Mouse (Mus musculus) heart, adult 18-20 months (tissue): ENCODE measurements around the gene Irf7. TPM values are rescaled to one million over a fixed set of nuclear protein-coding genes. Genes with fewer than 3 reads are reported as not detected.
"Not testable (repeated sequence)": the region's sequence is repeated elsewhere in the genome, so short reads cannot be mapped to it uniquely, and the experiment has no call there.

Source experiments
- DNase-seq, 2 experiments: peaks; one replicate each; pipeline ENCODE4 v3.0.0; 2021 to 2022; ENCODE audit warnings: mixed read lengths in 1 of 2
- total RNA-seq, 2 experiments: library from RNA; stranded (reverse); gene quantifications; 2 replicates each; pipeline ENCODE4 v1.2.3; 2021

The Irf7 gene
- total RNA-seq, 2 experiments from 2014 or later, result 2.3 to 3.1 TPM

GRCm38 (mm10) chr7:141276546-141276945, 10.3 kb upstream of the Irf7 start, which contains the start of gene Cdhr5:
Cdhr5 (minus strand) TSS chr7:141276786.
- no peak for DNase-seq

GRCm38 (mm10) chr7:141275356-141275755, 9.1 kb upstream of the Irf7 start:
- DNase-seq, result no peak

GRCm38 (mm10) chr7:141270631-141271030, 4.3 kb upstream of the Irf7 start:
- DNase-seq, result no peak

GRCm38 (mm10) chr7:141269273-141269545, 2.9 kb upstream of the Irf7 start:
- DNase-seq, result no peak

- DNase-seq, result peak in 1 of 2 experiments; percentile 61
These were observed 2.4 kb upstream of the Irf7 start for GRCm38 (mm10) chr7:141268466-141269272.

GRCm38 (mm10) chr7:141265411-141265738, 906 bp downstream of the Irf7 start:
- no peak for DNase-seq

- DNase-seq, result peak; percentile 40 to 45
These were observed 1.4 kb downstream of the Irf7 start for GRCm38 (mm10) chr7:141264761-141265410.

- DNase-seq, result no peak
These were observed 2.1 kb downstream of the Irf7 start for GRCm38 (mm10) chr7:141264041-141264700.

- DNase-seq, result no peak
These were observed 2.6 kb downstream of the Irf7 start for GRCm38 (mm10) chr7:141263640-141264039.

- DNase-seq, result no peak
These were observed 4.8 kb downstream of the Irf7 start for GRCm38 (mm10) chr7:141261480-141261879.

GRCm38 (mm10) chr7:141256159-141256558, 10.1 kb downstream of the Irf7 start:
- DNase-seq, result no peak

GRCm38 (mm10) chr7:141250486-141250885, 15.8 kb downstream of the Irf7 start:
- DNase-seq, result not testable (repeated sequence)

- no peak for DNase-seq
These were observed 34.7 kb downstream of the Irf7 start for GRCm38 (mm10) chr7:141231551-141231950.

- no peak for DNase-seq
These were observed 35.2 kb downstream of the Irf7 start for GRCm38 (mm10) chr7:141231111-141231510.

- DNase-seq, result no peak
These were observed 35.7 kb downstream of the Irf7 start for GRCm38 (mm10) chr7:141230570-141230969.

- DNase-seq, result no peak
These were observed 36.6 kb downstream of the Irf7 start for GRCm38 (mm10) chr7:141229702-141230101.

GRCm38 (mm10) chr7:141228279-141229067, 37.8 kb downstream of the Irf7 start, which contains the start of gene Phrf1:
Phrf1 (plus strand) TSS chr7:141228784.
- peak; percentile 91 to 96 for DNase-seq

GRCm38 (mm10) chr7:141227796-141228195, 38.5 kb downstream of the Irf7 start:
- DNase-seq, result no peak

GRCm38 (mm10) chr7:141226535-141226934, 39.7 kb downstream of the Irf7 start:
- no peak for DNase-seq

GRCm38 (mm10) chr7:141222696-141223215, 43.5 kb downstream of the Irf7 start:
- no peak for DNase-seq

GRCm38 (mm10) chr7:141222126-141222467, 44.2 kb downstream of the Irf7 start:
- DNase-seq, result no peak
